Mouse (Mus musculus): ENCODE measurements around the gene Ifi35. TPM values are rescaled to one million over a fixed set of nuclear protein-coding genes. Genes with fewer than 3 reads are reported as not detected.

Gene Ifi35
- total RNA-seq (2023), result 60.5 TPM

DNA sequence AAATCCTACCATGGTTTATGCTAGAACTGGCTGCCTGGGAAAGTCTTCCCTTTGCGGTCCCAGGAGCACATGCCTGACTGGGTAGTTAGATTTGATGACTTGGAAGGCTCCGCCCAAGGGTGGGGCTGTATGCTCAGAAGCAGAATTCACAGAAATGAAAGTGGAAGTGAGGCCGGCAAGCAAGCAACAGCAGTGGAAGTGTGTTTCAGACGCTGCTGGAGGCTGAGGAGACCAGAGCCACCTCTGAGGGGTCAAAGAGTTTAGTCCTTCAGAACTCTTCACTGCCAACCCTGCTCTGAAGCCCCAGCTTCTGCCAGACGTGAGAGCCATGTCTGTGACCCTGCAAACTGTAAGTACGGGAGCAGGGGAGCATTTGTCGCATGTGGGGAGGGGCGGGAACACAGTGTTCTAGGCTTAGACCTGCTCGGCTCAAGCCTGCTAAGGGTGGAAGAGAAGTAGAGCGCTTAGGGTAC, at the start of gene Ifi35:
Gene Ifi35, plus strand, starts transcription at position 134 of the 473 bp plus-strand sequence.

DNA sequence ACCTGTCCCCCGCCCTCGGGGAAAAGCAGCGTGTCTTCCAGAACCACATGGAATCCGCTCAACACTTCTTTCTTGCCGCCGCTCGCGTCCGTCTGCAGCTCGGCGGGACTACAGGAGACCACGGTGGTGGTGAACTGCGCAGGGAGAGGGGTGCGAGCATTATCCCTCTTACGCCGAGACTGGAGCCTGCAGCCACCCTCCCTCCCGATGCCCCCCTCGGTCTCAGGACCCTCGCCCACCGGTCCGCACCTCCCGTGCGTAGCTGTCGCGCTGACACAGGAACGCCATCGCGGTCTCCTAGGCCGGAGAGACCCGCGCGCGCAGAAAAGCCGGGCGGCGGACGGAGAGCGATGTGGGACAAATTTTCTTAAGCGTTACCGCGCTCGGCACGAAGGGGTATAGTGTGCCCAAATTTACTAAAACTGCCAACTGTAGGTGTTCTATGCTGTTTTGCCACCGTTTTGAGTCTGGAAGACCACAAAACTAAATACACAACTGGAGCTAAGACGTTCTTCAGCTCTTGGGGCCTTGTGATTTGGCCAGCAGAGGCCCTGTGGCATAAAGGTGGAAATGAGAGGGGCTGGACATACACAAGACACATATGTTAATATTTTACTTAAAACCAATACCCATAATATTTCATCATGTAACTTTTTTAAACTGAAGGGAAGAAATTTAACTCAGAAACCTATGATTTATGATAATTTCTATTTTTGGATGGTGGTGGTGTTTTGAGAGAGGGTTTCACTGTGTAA, 30.9 kb upstream of the Ifi35 start, which contains the start of gene Aarsd1:
Gene Aarsd1, minus strand, starts transcription at position 515 of the 755 bp plus-strand sequence.

DNA sequence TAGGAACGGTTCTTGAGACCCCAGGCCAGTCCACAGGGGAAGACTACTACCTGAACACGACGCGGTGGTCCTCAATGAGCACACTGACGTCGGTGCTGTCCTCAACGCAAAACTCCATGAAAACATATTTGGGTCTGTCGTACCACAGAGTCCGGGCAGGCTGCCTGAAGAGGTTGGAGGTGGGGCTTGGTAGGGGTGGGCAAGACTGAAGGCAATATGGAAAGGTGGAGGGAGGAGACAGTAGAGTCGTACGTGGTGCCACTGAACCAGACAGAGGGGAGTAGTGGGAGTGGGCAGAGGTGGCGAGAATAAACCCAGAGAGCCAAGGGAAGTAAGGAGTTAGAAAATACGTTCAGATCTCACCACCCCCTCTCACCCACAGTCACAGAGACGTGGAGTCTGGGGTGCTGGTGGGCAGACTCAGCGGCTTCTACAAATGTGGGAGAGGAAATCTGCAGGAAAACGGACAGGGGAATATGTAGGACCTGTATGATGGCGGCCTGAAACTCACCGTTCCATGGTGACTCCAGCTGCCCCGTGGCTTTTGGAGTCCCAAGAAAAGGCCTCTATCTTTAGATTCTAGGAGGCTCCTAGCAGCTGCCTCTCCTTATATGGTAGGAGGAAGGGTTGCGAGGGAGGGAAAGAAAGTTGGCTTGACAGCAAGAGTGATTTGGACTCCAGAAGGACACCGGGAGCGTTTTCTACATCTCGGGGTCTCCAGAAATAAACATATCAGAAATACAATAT, 23.9 kb upstream of the Ifi35 start, which contains the start of gene Gm27029:
Gene Gm27029, minus strand, starts transcription at position 692 of the 747 bp plus-strand sequence.

DNA sequence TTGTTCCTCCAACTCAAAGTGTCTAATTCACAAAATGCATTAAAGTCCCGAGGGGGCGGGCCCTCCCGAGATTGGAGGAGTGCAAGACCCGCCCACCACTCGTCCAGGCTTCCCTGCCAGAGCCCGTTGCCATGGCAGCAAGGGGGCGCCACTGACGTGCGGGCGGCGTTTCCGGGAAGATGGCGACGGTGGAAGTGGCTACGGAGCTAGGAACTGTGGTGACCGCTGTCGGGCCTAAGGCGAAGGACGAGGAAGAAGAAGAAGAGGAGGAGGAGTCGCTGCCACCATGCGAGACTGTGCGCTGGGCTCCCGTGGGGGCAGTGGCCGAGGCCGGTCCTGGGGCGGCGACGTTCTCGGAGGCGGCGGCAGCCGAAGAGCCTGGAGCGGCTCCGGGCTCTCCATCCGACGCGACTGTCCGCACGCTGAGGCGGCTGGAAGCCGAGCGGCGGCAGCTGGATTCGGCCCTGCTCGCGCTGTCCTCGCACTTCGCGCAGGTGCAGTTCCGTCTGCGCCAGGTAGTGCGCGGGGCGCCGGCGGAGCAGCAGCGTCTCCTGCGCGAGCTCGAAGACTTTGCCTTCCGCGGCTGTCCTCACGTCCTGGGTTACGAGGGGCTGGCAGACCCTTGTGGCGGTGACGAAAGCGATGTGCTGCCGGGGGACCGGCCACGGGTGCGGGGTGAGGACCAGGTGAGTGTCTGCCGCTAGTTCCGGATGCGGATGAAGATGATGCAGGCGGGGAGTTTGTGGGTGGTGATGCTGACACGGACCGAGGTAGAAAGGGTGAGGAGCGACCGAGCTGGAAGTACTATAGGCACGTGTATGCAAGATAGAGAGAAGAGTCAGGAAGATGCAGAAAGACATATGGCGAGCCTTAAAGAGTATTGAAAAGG, 23.0 kb upstream of the Ifi35 start, which contains the start of the genes Rundc1 and Ptges3l:
Gene Rundc1, plus strand, starts transcription at position 161 of the 889 bp plus-strand sequence.
Gene Ptges3l, minus strand, starts transcription at position 409 of the 889 bp plus-strand sequence.

DNA sequence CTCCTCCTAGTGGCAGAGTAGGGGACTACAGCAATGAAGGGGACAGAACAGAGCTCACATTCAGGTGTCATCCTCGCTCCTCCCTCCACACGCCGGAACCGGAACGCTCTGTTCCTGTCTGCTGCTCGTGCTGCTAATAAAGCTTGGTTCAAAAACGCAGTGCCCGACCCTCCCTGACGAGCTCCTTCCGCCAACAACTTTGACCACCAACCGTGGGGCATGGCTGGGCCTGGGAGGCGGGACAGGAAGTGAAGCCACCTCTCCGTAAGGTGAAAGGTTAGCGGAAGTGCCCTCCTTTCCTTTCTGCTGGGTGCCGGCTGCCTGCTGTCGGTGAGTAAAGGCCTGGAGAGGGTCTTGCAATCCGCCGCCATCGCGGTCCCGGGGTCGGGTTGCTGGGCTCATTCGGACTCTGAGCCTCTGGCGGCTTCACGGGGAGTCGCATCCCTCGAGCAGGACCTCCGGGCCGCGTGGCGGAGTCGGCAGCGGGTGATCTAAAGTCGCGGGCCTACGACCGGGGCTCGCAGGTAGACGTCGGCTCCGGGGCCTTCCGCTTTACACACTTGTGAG, 6.0 kb upstream of the Ifi35 start, which contains the start of gene Rpl27:
Gene Rpl27, plus strand, starts transcription at position 172 of the 567 bp plus-strand sequence.

DNA sequence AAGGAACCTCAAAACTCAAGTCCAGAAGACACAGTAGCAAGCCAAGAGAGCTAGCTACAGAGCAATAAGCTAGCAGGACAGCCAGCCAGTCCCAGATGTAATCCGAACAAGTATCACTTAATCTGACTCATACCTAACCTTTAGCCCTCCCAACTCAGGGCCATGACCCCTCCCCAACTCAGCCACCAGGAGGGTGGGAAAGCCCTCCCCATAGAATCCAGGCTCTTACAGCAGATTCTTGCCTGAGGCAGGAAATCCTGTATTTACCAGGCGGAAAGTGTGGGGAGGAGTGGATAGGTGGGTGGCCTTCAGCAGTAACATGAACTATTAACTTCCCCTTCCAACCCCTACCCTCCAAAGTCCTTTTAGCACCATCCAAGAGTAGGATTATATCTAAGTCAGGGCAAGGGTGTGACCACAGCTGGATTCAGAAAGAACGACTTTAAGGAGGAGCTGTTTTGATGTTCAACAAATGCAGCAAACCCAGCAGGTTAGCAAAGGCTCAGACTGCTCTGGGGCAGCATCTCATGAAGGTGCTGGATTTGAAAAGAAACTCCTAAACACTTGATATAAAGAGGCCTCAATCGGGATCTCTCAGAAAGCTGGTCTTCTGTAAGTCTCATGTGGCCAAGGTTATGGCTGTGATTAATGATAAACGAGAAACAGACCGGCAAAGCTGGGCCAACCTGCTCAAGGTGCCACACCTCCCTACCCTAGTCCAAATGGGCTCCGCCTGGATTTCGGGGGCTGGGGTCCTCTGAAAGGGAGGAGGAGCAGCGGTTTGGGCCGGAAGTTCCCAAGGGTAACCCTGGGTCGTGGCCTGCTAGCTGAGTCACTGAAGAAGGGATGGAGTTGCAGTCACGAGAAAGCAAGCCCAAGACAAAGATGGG, 16.2 kb downstream of the Ifi35 start, which contains the start of gene Rnd2:
Gene Rnd2, plus strand, starts transcription at position 789 of the 890 bp plus-strand sequence.

DNA sequence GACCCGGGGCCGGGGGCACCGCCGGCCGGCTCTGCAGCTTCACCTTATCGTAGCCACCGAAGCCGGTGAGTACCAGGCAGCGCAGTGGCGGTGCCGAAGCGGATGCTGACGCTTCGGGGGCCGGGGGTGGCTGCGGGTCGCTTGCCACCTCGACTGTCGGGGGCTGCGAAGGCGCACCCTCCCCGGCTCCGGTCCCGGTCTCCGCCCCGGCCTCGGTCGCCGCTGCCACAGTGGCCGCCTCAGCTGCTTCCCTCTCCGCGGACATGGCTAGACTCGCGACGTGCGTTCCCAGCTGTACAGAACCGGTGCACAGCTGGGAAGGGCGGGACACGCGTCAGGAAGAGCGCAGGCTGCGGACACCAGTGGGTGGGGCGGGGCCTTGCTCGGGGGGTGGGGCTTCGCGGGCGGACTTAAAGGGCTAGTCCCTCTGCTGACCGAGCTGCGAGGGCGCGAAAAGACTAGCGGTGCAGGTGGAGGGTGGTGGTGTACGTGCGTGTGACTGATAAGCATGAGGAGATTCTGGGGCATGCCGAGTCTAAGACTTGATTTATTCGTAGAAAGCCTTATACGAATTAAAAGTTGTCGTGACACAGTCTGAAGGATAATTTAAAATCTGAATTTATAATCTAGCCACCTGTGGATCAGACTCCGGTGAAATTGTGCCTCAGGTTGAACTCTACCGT, 17.8 kb downstream of the Ifi35 start, which contains the start of gene Vat1:
Gene Vat1, minus strand, starts transcription at position 362 of the 683 bp plus-strand sequence.

Other genes with a start within 250 kb of the Ifi35 start
- gene Ezh1, start 221.9 kb upstream of the Ifi35 start, total RNA-seq (2023), result 89.3 TPM
- gene Ramp2, start 202.4 kb upstream of the Ifi35 start, total RNA-seq (2023), result 0.40 TPM
- gene Vps25, start 194.7 kb upstream of the Ifi35 start, total RNA-seq (2023), result 71.7 TPM
- 2.8 TPM for gene Wnk4, start 187.8 kb upstream of the Ifi35 start, total RNA-seq (2023)
- gene Cntd1, start 169.4 kb upstream of the Ifi35 start, total RNA-seq (2023), result not detected
- 35.6 TPM for gene Coa3, start 169.3 kb upstream of the Ifi35 start, total RNA-seq (2023)
- gene Becn1, start 146.1 kb upstream of the Ifi35 start, total RNA-seq (2023), result 196 TPM
- gene Psme3, start 132.2 kb upstream of the Ifi35 start, total RNA-seq (2023), result 118 TPM
- 24.1 TPM for gene Aoc2, start 123.3 kb upstream of the Ifi35 start, total RNA-seq (2023)
- 1.2 TPM for gene Aoc3, start 117.8 kb upstream of the Ifi35 start, total RNA-seq (2023)
- gene G6pc, start 80.8 kb upstream of the Ifi35 start, total RNA-seq (2023), result not detected
- 23.4 TPM for gene Aarsd1, start 30.8 kb upstream of the Ifi35 start, total RNA-seq (2023)
- 2.0 TPM for gene Gm27029, start 23.6 kb upstream of the Ifi35 start, total RNA-seq (2023)
- 23.9 TPM for gene Rundc1, start 23.3 kb upstream of the Ifi35 start, total RNA-seq (2023)
- 7.1 TPM for gene Ptges3l, start 23.1 kb upstream of the Ifi35 start, total RNA-seq (2023)
- gene Rpl27, start 6.1 kb upstream of the Ifi35 start, total RNA-seq (2023), result 134 TPM
- not detected for gene Rnd2, start 16.6 kb downstream of the Ifi35 start, total RNA-seq (2023)
- gene Vat1, start 17.8 kb downstream of the Ifi35 start, total RNA-seq (2023), result 15.0 TPM
- gene Brca1, start 103.5 kb downstream of the Ifi35 start, total RNA-seq (2023), result 2.5 TPM
- 132 TPM for gene Nbr1, start 103.7 kb downstream of the Ifi35 start, total RNA-seq (2023)
- gene Tmem106a, start 133.8 kb downstream of the Ifi35 start, total RNA-seq (2023), result 7.7 TPM
- gene Gm11634, start 150.8 kb downstream of the Ifi35 start, total RNA-seq (2023), result not detected
- gene Rdm1, start 178.8 kb downstream of the Ifi35 start, total RNA-seq (2023), result 33.6 TPM
- 4.0 TPM for gene Arl4d, start 217.1 kb downstream of the Ifi35 start, total RNA-seq (2023)